Mouse (Mus musculus): Measurements from ENCODE around the gene Ggt7. TPM values are rescaled to one million over a fixed set of nuclear protein-coding genes. Genes with fewer than 3 reads are reported as not detected.
"Not testable (repeated sequence)": the region's sequence is repeated elsewhere in the genome, so short reads cannot be mapped to it uniquely, and the experiment has no call there.

Ggt7 gene
- polyA plus RNA-seq, 1 experiment: 264 TPM

- Histone ChIP-seq H3K4me3 (ENCODE audit: insufficient read depth, low read length) (no peak overlapping the region), H3K4me1 (ENCODE audit: control insufficient read depth, insufficient read depth, low read length) (peaks cover 2% of the 10 kb centered on the region), H3K27ac (ENCODE audit: insufficient read depth, low read length) (no peak overlapping the region)
- TF ChIP-seq CTCF (IDR thresholded peaks at IDR 0.05; ENCODE audit: extremely low read depth, insufficient read depth, low read length) (no peak), POLR2A (IDR thresholded peaks at IDR 0.05; ENCODE audit: extremely low read depth, insufficient read depth, low read length) (no peak)
These were observed 21.7 kb upstream of the Ggt7 start for GRCm38 (mm10) chr2:155539696-155540095.

- not testable (repeated sequence) for H3K4me3 ChIP-seq (ENCODE audit: insufficient read depth, low read length); H3K4me1 ChIP-seq (ENCODE audit: control insufficient read depth, insufficient read depth, low read length); H3K27ac ChIP-seq (ENCODE audit: insufficient read depth, low read length)
These were observed 20.5 kb upstream of the Ggt7 start for GRCm38 (mm10) chr2:155538463-155539057.

GRCm38 (mm10) chr2:155537761-155538462 is 19.9 kb upstream of the Ggt7 start:
- Histone ChIP-seq H3K27ac (ENCODE audit: insufficient read depth, low read length) (no peak overlapping the region), H3K4me1 (ENCODE audit: control insufficient read depth, insufficient read depth, low read length) (peaks cover 2% of the 10 kb centered on the region), H3K4me3 (ENCODE audit: insufficient read depth, low read length) (no peak overlapping the region)
- TF ChIP-seq POLR2A (IDR thresholded peaks at IDR 0.05; ENCODE audit: extremely low read depth, insufficient read depth, low read length) (no peak), CTCF (IDR thresholded peaks at IDR 0.05; ENCODE audit: extremely low read depth, insufficient read depth, low read length) (no peak)

GRCm38 (mm10) chr2:155536292-155536691 is 18.3 kb upstream of the Ggt7 start:
- H3K4me1 ChIP-seq (ENCODE audit: control insufficient read depth, insufficient read depth, low read length): peaks cover 1% of the 10 kb centered on the region
- no peak overlapping the region for H3K4me3 ChIP-seq (ENCODE audit: insufficient read depth, low read length)
- TF ChIP-seq CTCF (IDR thresholded peaks at IDR 0.05; ENCODE audit: extremely low read depth, insufficient read depth, low read length): no peak
- TF ChIP-seq POLR2A (IDR thresholded peaks at IDR 0.05; ENCODE audit: extremely low read depth, insufficient read depth, low read length): no peak
- no peak overlapping the region for H3K27ac ChIP-seq (ENCODE audit: insufficient read depth, low read length)

- TF ChIP-seq CTCF (IDR thresholded peaks at IDR 0.05; ENCODE audit: extremely low read depth, insufficient read depth, low read length) (no peak), POLR2A (IDR thresholded peaks at IDR 0.05; ENCODE audit: extremely low read depth, insufficient read depth, low read length) (no peak)
- no peak overlapping the region for H3K4me3 ChIP-seq (ENCODE audit: insufficient read depth, low read length)
- no peak overlapping the region for H3K27ac ChIP-seq (ENCODE audit: insufficient read depth, low read length)
- H3K4me1 ChIP-seq (ENCODE audit: control insufficient read depth, insufficient read depth, low read length): no peaks in the 10 kb centered on the region
These were observed 9.3 kb upstream of the Ggt7 start for GRCm38 (mm10) chr2:155527367-155527766.

GRCm38 (mm10) chr2:155524378-155524777 is 6.3 kb upstream of the Ggt7 start:
- H3K27ac ChIP-seq (ENCODE audit: insufficient read depth, low read length): no peak overlapping the region
- TF ChIP-seq CTCF (IDR thresholded peaks at IDR 0.05; ENCODE audit: extremely low read depth, insufficient read depth, low read length) (no peak), POLR2A (IDR thresholded peaks at IDR 0.05; ENCODE audit: extremely low read depth, insufficient read depth, low read length) (no peak)
- no peak overlapping the region for H3K4me3 ChIP-seq (ENCODE audit: insufficient read depth, low read length)
- H3K4me1 ChIP-seq (ENCODE audit: control insufficient read depth, insufficient read depth, low read length): no peaks in the 10 kb centered on the region

GRCm38 (mm10) chr2:155523706-155524105 is 5.7 kb upstream of the Ggt7 start:
- TF ChIP-seq POLR2A (IDR thresholded peaks at IDR 0.05; ENCODE audit: extremely low read depth, insufficient read depth, low read length) (no peak), CTCF (IDR thresholded peaks at IDR 0.05; ENCODE audit: extremely low read depth, insufficient read depth, low read length) (no peak)
- Histone ChIP-seq H3K27ac (ENCODE audit: insufficient read depth, low read length) (no peak overlapping the region), H3K4me3 (ENCODE audit: insufficient read depth, low read length) (no peak overlapping the region), H3K4me1 (ENCODE audit: control insufficient read depth, insufficient read depth, low read length) (peaks cover 2% of the 10 kb centered on the region; the same call in 1 of the 2 replicates)

- H3K27ac ChIP-seq (ENCODE audit: insufficient read depth, low read length): no peak overlapping the region
- H3K4me1 ChIP-seq (ENCODE audit: control insufficient read depth, insufficient read depth, low read length): peaks cover 2% of the 10 kb centered on the region; the same call in 1 of the 2 replicates
- TF ChIP-seq CTCF (IDR thresholded peaks at IDR 0.05; ENCODE audit: extremely low read depth, insufficient read depth, low read length) (no peak), POLR2A (IDR thresholded peaks at IDR 0.05; ENCODE audit: extremely low read depth, insufficient read depth, low read length) (no peak)
- peak overlapping the region; percentile 62 for H3K4me3 ChIP-seq (ENCODE audit: insufficient read depth, low read length)
These were observed 664 bp upstream of the Ggt7 start for GRCm38 (mm10) chr2:155518531-155519270.

GRCm38 (mm10) chr2:155515941-155516340 is 2.1 kb downstream of the Ggt7 start:
- peaks cover 5% of the 10 kb centered on the region; the same call in 1 of the 2 replicates for H3K4me1 ChIP-seq (ENCODE audit: control insufficient read depth, insufficient read depth, low read length)
- H3K27ac ChIP-seq (ENCODE audit: insufficient read depth, low read length): no peak overlapping the region
- H3K4me3 ChIP-seq (ENCODE audit: insufficient read depth, low read length): no peak overlapping the region
- TF ChIP-seq POLR2A (IDR thresholded peaks at IDR 0.05; ENCODE audit: extremely low read depth, insufficient read depth, low read length) (no peak), CTCF (IDR thresholded peaks at IDR 0.05; ENCODE audit: extremely low read depth, insufficient read depth, low read length) (peak; percentile 98)

Measured in cortical plate, adult 2 months (tissue).